Mouse (Mus musculus): Measurements from ENCODE around the gene Rnf157. TPM values are rescaled to one million over a fixed set of nuclear protein-coding genes. Genes with fewer than 3 reads are reported as not detected.
A peak's percentile ranks its signal among the peaks of the same experiment; 100 is the strongest.
"Not testable (repeated sequence)": the region's sequence is repeated elsewhere in the genome, so short reads cannot be mapped to it uniquely, and the experiment has no call there.

Gene Rnf157
- total RNA-seq, 2 experiments from 2014 or later: 5.8 to 6.1 TPM

GRCm38 (mm10) chr11:116421102-116421501 is 8.3 kb upstream of the Rnf157 start:
- intact Hi-C loops (cut with DNase I): no loop called here
- no peak for DNase-seq

- intact Hi-C loops (cut with DNase I): no loop called here
- DNase-seq: no peak
Observed at GRCm38 (mm10) chr11:116418841-116419462, 6.1 kb upstream of the Rnf157 start.

- no peak for DNase-seq
- intact Hi-C loops (cut with DNase I): no loop called here
Observed at GRCm38 (mm10) chr11:116418194-116418840, 5.5 kb upstream of the Rnf157 start.

GRCm38 (mm10) chr11:116417054-116417453 is 4.2 kb upstream of the Rnf157 start:
- intact Hi-C loops (cut with DNase I): no loop called here
- DNase-seq: no peak

GRCm38 (mm10) chr11:116416196-116416943 is 3.5 kb upstream of the Rnf157 start:
- no peak for DNase-seq
- intact Hi-C loops (cut with DNase I): no loop called here

GRCm38 (mm10) chr11:116413631-116414022 is 795 bp upstream of the Rnf157 start:
- no peak for DNase-seq
- intact Hi-C loops (cut with DNase I): no loop called here

- intact Hi-C loops (cut with DNase I): no loop called here
- DNase-seq: peak in 1 of 2 experiments; percentile 22
Observed at GRCm38 (mm10) chr11:116412028-116412827, 604 bp downstream of the Rnf157 start.

GRCm38 (mm10) chr11:116411582-116411981 is 1.2 kb downstream of the Rnf157 start:
- intact Hi-C loops (cut with DNase I): no loop called here
- no peak for DNase-seq

- DNase-seq; intact Hi-C loops (cut with DNase I): not testable (repeated sequence)
Observed at GRCm38 (mm10) chr11:116410415-116410814, 2.4 kb downstream of the Rnf157 start.

GRCm38 (mm10) chr11:116409008-116409407 is 3.8 kb downstream of the Rnf157 start:
- no peak for DNase-seq
- intact Hi-C loops (cut with DNase I): no loop called here

- DNase-seq: no peak
- intact Hi-C loops (cut with DNase I): no loop called here
Observed at GRCm38 (mm10) chr11:116406231-116406728, 6.6 kb downstream of the Rnf157 start.

- no peak for DNase-seq
- intact Hi-C loops (cut with DNase I): no loop called here
Observed at GRCm38 (mm10) chr11:116405601-116406000, 7.2 kb downstream of the Rnf157 start.

- intact Hi-C loops (cut with DNase I): no loop called here
- DNase-seq: no peak
Observed at GRCm38 (mm10) chr11:116400560-116400959, 12.3 kb downstream of the Rnf157 start.

- intact Hi-C loops (cut with DNase I): no loop called here
- no peak for DNase-seq
Observed at GRCm38 (mm10) chr11:116398348-116398677, 14.5 kb downstream of the Rnf157 start.

- no peak for DNase-seq
- intact Hi-C loops (cut with DNase I): no loop called here
Observed at GRCm38 (mm10) chr11:116397517-116398347, 15.1 kb downstream of the Rnf157 start.

GRCm38 (mm10) chr11:116396934-116397330 is 15.9 kb downstream of the Rnf157 start:
- DNase-seq: no peak
- intact Hi-C loops (cut with DNase I): no loop called here

- intact Hi-C loops (cut with DNase I): no loop called here
- DNase-seq: no peak
Observed at GRCm38 (mm10) chr11:116396276-116396933, 16.4 kb downstream of the Rnf157 start.

- intact Hi-C loops (cut with DNase I): no loop called here
- DNase-seq: no peak
Observed at GRCm38 (mm10) chr11:116394769-116395168, 18.1 kb downstream of the Rnf157 start.

- peak in 1 of 2 experiments; percentile 39 for DNase-seq
- intact Hi-C loops (cut with DNase I): loop anchor here (5.0 kb wide), 1 partner anchor 58 kb away; no protein-coding TSS in a partner anchor
Observed at GRCm38 (mm10) chr11:116388841-116389480, 23.9 kb downstream of the Rnf157 start.

Measured in heart, postnatal 36 days (tissue).